In the genomic region with DNA sequence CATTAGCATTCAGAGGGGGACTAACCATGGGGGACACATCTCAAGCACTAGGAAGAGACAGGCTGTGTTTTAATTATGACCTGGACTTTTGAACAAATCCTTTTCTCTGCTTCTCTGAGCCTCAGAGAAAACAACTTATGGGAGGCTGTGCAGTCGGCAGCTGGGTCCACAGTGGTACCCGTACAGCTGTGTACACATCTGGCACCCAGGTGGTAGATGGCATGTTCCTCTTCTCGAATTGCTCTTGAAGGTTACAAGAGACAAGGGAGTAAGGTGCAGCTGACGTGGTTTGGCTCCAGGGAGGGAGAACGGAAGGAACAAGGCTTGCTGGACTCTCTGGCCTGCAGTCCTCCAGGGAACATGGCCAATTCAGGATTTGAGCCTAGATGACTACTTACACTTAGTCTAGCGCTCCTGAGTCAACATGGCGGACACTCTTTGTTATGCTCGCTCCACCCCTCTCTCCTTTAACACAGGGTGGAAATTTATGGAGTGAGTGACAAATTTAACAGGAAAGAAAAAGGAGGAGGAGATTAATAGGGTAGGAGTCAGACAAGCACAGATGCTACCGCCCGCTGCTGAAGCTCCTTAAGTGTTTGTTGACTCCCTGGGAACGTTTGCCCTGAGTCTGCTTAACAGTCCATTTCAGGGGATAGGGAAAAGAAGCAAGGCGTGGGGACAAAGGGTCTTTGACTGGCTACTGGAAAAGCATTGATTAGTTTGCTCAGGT, we compare ENCODE assay signal across 18 mouse cellular contexts.
DNase-seq lines count a peak whose midpoint lies in the region; ATAC-seq and TF ChIP-seq lines count a peak whose summit lies in the region.
"Had no signal": no experiment of that assay in that cellular context is flagged by ENCODE, and none has a peak within 500 bp of the region (broad histone marks: within the 10 kb centered on the region; RNA-seq: fewer than 3 reads in every experiment).

No protein-coding gene starts in this region.

- no peak for DNase-seq in midbrain, embryonic 11.5 days (ENCODE audit: low spot score, missing footprints)
- no peak for DNase-seq in midbrain, embryonic 14.5 days
- DNase-seq in limb, embryonic 11.5 days (ENCODE audit: low spot score) = peak; percentile 77
- DNase-seq in thymus, adult 2 months = no peak
- no peak for DNase-seq in cerebellum, postnatal 10 days
- DNase-seq: adrenal gland, postnatal 14 days; cerebellum, postnatal 14 days; forebrain, postnatal 0 days; gastrocnemius, postnatal 36 days; kidney, adult 2 months; layer of hippocampus, adult 9-11 months; liver, postnatal 0 days; thymus, adult 18-20 months had no signal

- no peak overlapping the region for H3K4me2 ChIP-seq in hindbrain, embryonic 12.5 days (replicated peaks)
- no peak overlapping the region for H3K4me2 ChIP-seq in hindbrain, embryonic 16.5 days (ENCODE audit: low read length)
- H3K4me2 ChIP-seq in midbrain, embryonic 11.5 days = no peak overlapping the region
- no peak overlapping the region for H3K4me2 ChIP-seq in midbrain, embryonic 14.5 days (ENCODE audit: low read length)
- no peak overlapping the region for H3K4me2 ChIP-seq in limb, embryonic 11.5 days (ENCODE audit: low read depth, severe bottlenecking)
- no peak overlapping the region for H3K4me2 ChIP-seq in neural tube, embryonic 14.5 days (ENCODE audit: low read depth, low read length)
- H3K4me2 ChIP-seq: heart, embryonic 13.5 days had no signal

- no peaks in the 10 kb centered on the region for H3K9me3 ChIP-seq in hindbrain, embryonic 12.5 days (replicated peaks)
- H3K9me3 ChIP-seq in hindbrain, embryonic 16.5 days (ENCODE audit: control insufficient read depth, low read length) = no peaks in the 10 kb centered on the region
- H3K9me3 ChIP-seq in midbrain, embryonic 11.5 days (ENCODE audit: control insufficient read depth, low read length) = no peaks in the 10 kb centered on the region
- no peaks in the 10 kb centered on the region for H3K9me3 ChIP-seq in midbrain, embryonic 14.5 days (ENCODE audit: control insufficient read depth, low read length)
- H3K9me3 ChIP-seq in limb, embryonic 11.5 days (ENCODE audit: control insufficient read depth, low read length) = no peaks in the 10 kb centered on the region
- H3K9me3 ChIP-seq in neural tube, embryonic 14.5 days (ENCODE audit: control insufficient read depth, low read length) = no peaks in the 10 kb centered on the region
- H3K9me3 ChIP-seq: heart, embryonic 13.5 days had no signal

- peaks cover 2% of the 10 kb centered on the region; the same call in 1 of the 2 replicates for H3K27me3 ChIP-seq in hindbrain, embryonic 12.5 days
- H3K27me3 ChIP-seq in hindbrain, embryonic 16.5 days (replicated peaks; ENCODE audit: control insufficient read depth, insufficient read depth, low read length) = no peaks in the 10 kb centered on the region
- H3K27me3 ChIP-seq in midbrain, embryonic 11.5 days (ENCODE audit: control insufficient read depth, insufficient read depth, low read length) = no peaks in the 10 kb centered on the region
- no peaks in the 10 kb centered on the region for H3K27me3 ChIP-seq in midbrain, embryonic 14.5 days (ENCODE audit: control insufficient read depth, insufficient read depth, low read length)
- H3K27me3 ChIP-seq in limb, embryonic 11.5 days (ENCODE audit: control insufficient read depth, insufficient read depth, low read length) = no peaks in the 10 kb centered on the region
- H3K27me3 ChIP-seq in neural tube, embryonic 14.5 days (ENCODE audit: control insufficient read depth, insufficient read depth, low read length) = no peaks in the 10 kb centered on the region
- H3K27me3 ChIP-seq in thymus, adult 2 months (ENCODE audit: control insufficient read depth, insufficient read depth, low read length) = no peaks in the 10 kb centered on the region; the same call in 1 of the 2 replicates
- H3K27me3 ChIP-seq: megakaryocyte, embryonic 14.5 days had no signal

- no peak for TF ChIP-seq CTCF in thymus, adult 2 months (IDR thresholded peaks at IDR 0.05; ENCODE audit: borderline replicate concordance, control insufficient read depth, extremely low read depth, insufficient read depth, low read length, poor library complexity)

- peaks cover 9% of the 10 kb centered on the region for H3K4me1 ChIP-seq in hindbrain, embryonic 12.5 days
- H3K4me1 ChIP-seq in hindbrain, embryonic 16.5 days (ENCODE audit: control insufficient read depth, insufficient read depth, low read depth, low read length) = no peaks in the 10 kb centered on the region
- H3K4me1 ChIP-seq in midbrain, embryonic 11.5 days (ENCODE audit: control insufficient read depth, insufficient read depth, low read length) = no peaks in the 10 kb centered on the region
- no peaks in the 10 kb centered on the region for H3K4me1 ChIP-seq in midbrain, embryonic 14.5 days (ENCODE audit: control insufficient read depth, insufficient read depth, low read length)
- H3K4me1 ChIP-seq in limb, embryonic 11.5 days (ENCODE audit: control insufficient read depth, insufficient read depth, low read length) = 0 out of 2 replicates have a peak, but pooled peaks cover 2% of the 10 kb centered on the region
- H3K4me1 ChIP-seq in neural tube, embryonic 14.5 days (ENCODE audit: control insufficient read depth, insufficient read depth, low read length) = 0 out of 2 replicates have a peak, but pooled peaks cover 2% of the 10 kb centered on the region
- H3K4me1 ChIP-seq in thymus, adult 2 months (replicated peaks; ENCODE audit: control insufficient read depth, insufficient read depth, low read length) = no peaks in the 10 kb centered on the region
- H3K4me1 ChIP-seq: megakaryocyte, embryonic 14.5 days had no signal

- H3K9ac ChIP-seq in hindbrain, embryonic 12.5 days = no peak overlapping the region
- H3K9ac ChIP-seq in hindbrain, embryonic 16.5 days (ENCODE audit: low read depth, low read length) = no peak overlapping the region
- H3K9ac ChIP-seq in midbrain, embryonic 11.5 days (ENCODE audit: low read length) = no peak overlapping the region
- H3K9ac ChIP-seq in midbrain, embryonic 14.5 days (replicated peaks; ENCODE audit: low read length) = no peak overlapping the region
- no peak overlapping the region for H3K9ac ChIP-seq in limb, embryonic 11.5 days (ENCODE audit: low read length)
- no peak overlapping the region for H3K9ac ChIP-seq in neural tube, embryonic 14.5 days (replicated peaks; ENCODE audit: low read depth, low read length)
- H3K9ac ChIP-seq: forebrain, postnatal 0 days; heart, embryonic 13.5 days; liver, postnatal 0 days had no signal

- WGBS in hindbrain, embryonic 12.5 days = 59% methylated on average over 12 of the region's 12 CpGs
- 60% methylated on average over 12 of the region's 12 CpGs for WGBS in hindbrain, embryonic 16.5 days
- 74% methylated on average over 12 of the region's 12 CpGs for WGBS in midbrain, embryonic 11.5 days
- 73% methylated on average over 12 of the region's 12 CpGs for WGBS in midbrain, embryonic 14.5 days
- WGBS in limb, embryonic 11.5 days = 29% methylated on average over 12 of the region's 12 CpGs
- 22% methylated on average over 12 of the region's 12 CpGs for WGBS in neural tube, embryonic 14.5 days
- 83% methylated on average over 12 of the region's 12 CpGs for WGBS in thymus, adult 2 months

- no peak overlapping the region for H3K4me3 ChIP-seq in hindbrain, embryonic 12.5 days
- no peak overlapping the region for H3K4me3 ChIP-seq in hindbrain, embryonic 16.5 days (ENCODE audit: low read length)
- no peak overlapping the region for H3K4me3 ChIP-seq in midbrain, embryonic 11.5 days (ENCODE audit: low read depth, low read length)
- no peak overlapping the region for H3K4me3 ChIP-seq in midbrain, embryonic 14.5 days (replicated peaks; ENCODE audit: low read depth, low read length)
- H3K4me3 ChIP-seq in limb, embryonic 11.5 days (ENCODE audit: low read depth, low read length) = no peak overlapping the region
- no peak overlapping the region for H3K4me3 ChIP-seq in neural tube, embryonic 14.5 days (ENCODE audit: low read depth, low read length)
- H3K4me3 ChIP-seq in thymus, adult 2 months (ENCODE audit: control insufficient read depth, insufficient read depth, low read length) = no peak overlapping the region
- H3K4me3 ChIP-seq: heart, embryonic 13.5 days; megakaryocyte, embryonic 14.5 days had no signal

- no peaks in the 10 kb centered on the region for H3K36me3 ChIP-seq in hindbrain, embryonic 12.5 days
- no peaks in the 10 kb centered on the region for H3K36me3 ChIP-seq in hindbrain, embryonic 16.5 days (ENCODE audit: control insufficient read depth, insufficient read depth, low read length)
- H3K36me3 ChIP-seq in midbrain, embryonic 11.5 days (ENCODE audit: control insufficient read depth, insufficient read depth, low read length) = no peaks in the 10 kb centered on the region
- no peaks in the 10 kb centered on the region for H3K36me3 ChIP-seq in midbrain, embryonic 14.5 days (ENCODE audit: control insufficient read depth, insufficient read depth, low read length)
- H3K36me3 ChIP-seq in limb, embryonic 11.5 days (ENCODE audit: control insufficient read depth, insufficient read depth, low read length) = no peaks in the 10 kb centered on the region
- no peaks in the 10 kb centered on the region for H3K36me3 ChIP-seq in neural tube, embryonic 14.5 days (ENCODE audit: control insufficient read depth, insufficient read depth, low read length)
- H3K36me3 ChIP-seq in thymus, adult 2 months (ENCODE audit: control insufficient read depth, insufficient read depth, low read length) = no peaks in the 10 kb centered on the region
- H3K36me3 ChIP-seq: heart, embryonic 13.5 days had no signal

- H3K27ac ChIP-seq in hindbrain, embryonic 12.5 days = no peak overlapping the region
- no peak overlapping the region for H3K27ac ChIP-seq in hindbrain, embryonic 16.5 days (ENCODE audit: low read depth, low read length)
- no peak overlapping the region for H3K27ac ChIP-seq in midbrain, embryonic 11.5 days (ENCODE audit: low read depth, low read length)
- H3K27ac ChIP-seq in midbrain, embryonic 14.5 days (replicated peaks; ENCODE audit: low read depth, low read length) = no peak overlapping the region
- H3K27ac ChIP-seq in limb, embryonic 11.5 days (replicated peaks; ENCODE audit: low read depth, low read length) = no peak overlapping the region
- no peak overlapping the region for H3K27ac ChIP-seq in neural tube, embryonic 14.5 days (ENCODE audit: low read depth, low read length)
- H3K27ac ChIP-seq in thymus, adult 2 months (ENCODE audit: control insufficient read depth, insufficient read depth, low read length) = no peak overlapping the region
- H3K27ac ChIP-seq: heart, embryonic 13.5 days had no signal

- TF ChIP-seq POLR2A in thymus, adult 2 months (IDR thresholded peaks at IDR 0.05; ENCODE audit: control insufficient read depth, extremely low read depth, insufficient read depth, low read length, poor library complexity) = no peak

- 0 out of 2 replicates have a peak, but pooled peaks have one; percentile 29 for ATAC-seq in hindbrain, embryonic 12.5 days (ENCODE audit: low FRiP score)
- no peak for ATAC-seq in hindbrain, embryonic 16.5 days
- peak; percentile 71 for ATAC-seq in midbrain, embryonic 11.5 days (ENCODE audit: low FRiP score)
- no peak for ATAC-seq in midbrain, embryonic 14.5 days (ENCODE audit: low FRiP score, low TSS enrichment)
- peak; percentile 63; the same call in 1 of the 2 replicates for ATAC-seq in limb, embryonic 11.5 days (ENCODE audit: insufficient number of reproducible peaks, low FRiP score, low TSS enrichment, low read depth)
- ATAC-seq in neural tube, embryonic 14.5 days (ENCODE audit: low read depth) = peak; percentile 23; the same call in 1 of the 2 replicates
- ATAC-seq: forebrain, postnatal 0 days; liver, postnatal 0 days had no signal

Comparison
In these comparisons a context has a peak if more than half of its experiments do, and no peak if none do; other contexts are left out.
1. ATAC-seq: peak in hindbrain, embryonic 12.5 days (single experiment), midbrain, embryonic 11.5 days (single experiment), limb, embryonic 11.5 days (single experiment) and neural tube, embryonic 14.5 days (single experiment); none in hindbrain, embryonic 16.5 days (single experiment) and midbrain, embryonic 14.5 days (single experiment).